Mouse (Mus musculus): ENCODE data around the gene Gm3336. TPM values are rescaled to one million over a fixed set of nuclear protein-coding genes. Genes with fewer than 3 reads are reported as not detected.

The Gm3336 gene
- total and polyA plus RNA-seq, 3 experiments = 0.25 to 0.49 TPM; not detected in 1

GRCm38 (mm10) chr8:70754043-70754870 is 35.9 kb downstream of the Gm3336 start, which contains the start of gene Rab3a:
TSS of gene Rab3a (plus strand) at chr8:70754679.
- H3K9me3 ChIP-seq (replicated peaks; ENCODE audit: low read length) = no peaks in the 10 kb centered on the region
- H3K9ac ChIP-seq (ENCODE audit: insufficient read depth, low read depth) = peak within 1 kb of the TSS; percentile 74
- H3K4me3 ChIP-seq (replicated peaks in 1 of 3; ENCODE audit: low read depth in 2 of 3, low read length in 2 of 3, poor library complexity in 1 of 3) = peak within 1 kb of the TSS; percentile 47 to 73 (median 51)
- H3K4me1 ChIP-seq (ENCODE audit: control insufficient read depth in 1 of 2, insufficient read depth in 2 of 2) = peaks cover 9 to 45% of the 10 kb centered on the region in 2 experiments
- peaks cover 20 to 44% of the 10 kb centered on the region in 2 experiments for H3K36me3 ChIP-seq (replicated peaks in 1 of 2; ENCODE audit: control insufficient read depth in 1 of 2, insufficient read depth in 1 of 2, low read length in 1 of 2)
- H3K27me3 ChIP-seq (replicated peaks) = no peaks in the 10 kb centered on the region
- TF ChIP-seq CHD1 (IDR thresholded peaks at IDR 0.05; ENCODE audit: low read depth, low read length) (no peak), ZKSCAN1 (IDR thresholded peaks at IDR 0.05; ENCODE audit: borderline replicate concordance, low read depth, low read length) (no peak), MYC (IDR thresholded peaks at IDR 0.05; ENCODE audit: low read depth, low read length) (no peak), MEF2A (IDR thresholded peaks at IDR 0.05; ENCODE audit: borderline replicate concordance, low read depth, low read length) (peak; percentile 16; the same call in 1 of the 2 replicates), POLR2AphosphoS2 (IDR thresholded peaks at IDR 0.05; ENCODE audit: low read depth, low read length) (no peak), MAX (IDR thresholded peaks at IDR 0.05; ENCODE audit: low read length) (no peak), MAFK (IDR thresholded peaks at IDR 0.05; ENCODE audit: insufficient replicate concordance, low read length) (no peak), NELFE (IDR thresholded peaks at IDR 0.05; ENCODE audit: low read depth, low read length) (no peak), UBTF (IDR thresholded peaks at IDR 0.05; ENCODE audit: low read depth, low read length) (no peak), CHD2 (IDR thresholded peaks at IDR 0.05; ENCODE audit: low read length) (peak; percentile 95), E2F4 (IDR thresholded peaks at IDR 0.05; ENCODE audit: insufficient replicate concordance, low read depth, low read length) (no peak), RAD21 (IDR thresholded peaks at IDR 0.05; ENCODE audit: low read depth, low read length) (no peak), TBP (conservative IDR thresholded peaks at IDR 0.05; ENCODE audit: low read depth, low read length) (peak; percentile 74), TCF12 (IDR thresholded peaks at IDR 0.05; ENCODE audit: low read depth, low read length) (no peak), IRF4 (IDR thresholded peaks at IDR 0.05; ENCODE audit: low read depth, low read length) (0 out of 2 replicates have a peak, but pooled peaks have one; percentile 43), USF1 (IDR thresholded peaks at IDR 0.05; ENCODE audit: low read depth, low read length) (no peak), PAX5 (IDR thresholded peaks at IDR 0.05; ENCODE audit: low read length) (no peak), GABPA (IDR thresholded peaks at IDR 0.05; ENCODE audit: insufficient replicate concordance, low read depth, low read length) (no peak), BHLHE40 (IDR thresholded peaks at IDR 0.05; ENCODE audit: low read depth, low read length) (no peak), MXI1 (IDR thresholded peaks at IDR 0.05; ENCODE audit: low read depth, low read length) (no peak), POLR2A (IDR thresholded peaks at IDR 0.05; ENCODE audit: low read depth, low read length) (peak; percentile 53), NRF1 (IDR thresholded peaks at IDR 0.05; ENCODE audit: low read depth, low read length) (peak; percentile 77), ZNF384 (IDR thresholded peaks at IDR 0.05; ENCODE audit: low read depth, low read length) (no peak), SMC3 (IDR thresholded peaks at IDR 0.05; ENCODE audit: low read depth, low read length) (no peak), JUN (IDR thresholded peaks at IDR 0.05; ENCODE audit: insufficient read depth, low read depth, low read length) (no peak), HCFC1 (IDR thresholded peaks at IDR 0.05; ENCODE audit: low read depth, low read length) (peak; percentile 71), KAT2A (IDR thresholded peaks at IDR 0.05; ENCODE audit: insufficient replicate concordance, low read length) (no peak), EP300 (IDR thresholded peaks at IDR 0.05; ENCODE audit: low read length) (peak; percentile 46), SIN3A (IDR thresholded peaks at IDR 0.05; ENCODE audit: low read length) (no peak), MAZ (IDR thresholded peaks at IDR 0.05; ENCODE audit: low read depth, low read length) (no peak), JUND (conservative IDR thresholded peaks at IDR 0.05; ENCODE audit: low read depth, low read length) (no peak), RCOR1 (conservative IDR thresholded peaks at IDR 0.05; ENCODE audit: low read depth, low read length) (peak; percentile 67; the same call in 1 of the 2 replicates)
- in situ Hi-C loops (cut with MboI; ENCODE audit: low pct_ligation_motif_present, low pct_unique_long_range_greater_than_20kb, low sequenced_read_pairs) (loop anchor here (5.0 kb wide), 1 partner anchor 37 kb away; the partner anchor contains the start of gene Gm3336), dilution Hi-C loops (cut with MboI; ENCODE audit: extremely low pct_ligation_motif_present, extremely low pct_unique_long_range_greater_than_20kb, low sequenced_read_pairs) (no loop called here)
- no peaks in the 10 kb centered on the region for H3K79me2 ChIP-seq (replicated peaks; ENCODE audit: control insufficient read depth, extremely low read depth, insufficient read depth, poor library complexity, severe bottlenecking)
- peak; percentile 98 for DNase-seq (ENCODE audit: extremely low read depth)
- H3K4me2 ChIP-seq (ENCODE audit: insufficient read depth, low read depth, poor library complexity, severe bottlenecking) = peak within 1 kb of the TSS; percentile 52
- peak within 1 kb of the TSS; percentile 37; the same call in 1 of the 2 replicates for H3K27ac ChIP-seq (ENCODE audit: insufficient read depth, low read depth)

Measured in CH12.LX (cell line).